Mouse (Mus musculus) kidney, adult 2 months (tissue): ENCODE data around the gene Tmem62. TPM values are rescaled to one million over a fixed set of nuclear protein-coding genes. Genes with fewer than 3 reads are reported as not detected.

Source experiments
- DNase-seq: peaks from one replicate; pipeline ENCODE4 v3.0.0; 2021
- H3K27ac ChIP-seq: fragments of 200-500 bp; 2 replicates; pipeline ENCODE4 v1.5.1; 2012; ENCODE audit warnings: low read depth, low read length, control low read depth, inconsistent platforms; ENCODE audit not compliant: insufficient read depth
- H3K27me3 ChIP-seq: fragments of 200-500 bp; replicated peaks from 2 replicates; pipeline ENCODE4 v1.6.1; 2012; ENCODE audit warnings: mild to moderate bottlenecking, moderate library complexity, low read length, inconsistent platforms; ENCODE audit not compliant: control insufficient read depth, insufficient read depth
- H3K36me3 ChIP-seq: fragments of 200-500 bp; 2 replicates; pipeline ENCODE4 v1.6.1; 2012; ENCODE audit warnings: mild to moderate bottlenecking, moderate library complexity, low read length, inconsistent platforms; ENCODE audit not compliant: control insufficient read depth, insufficient read depth
- H3K4me1 ChIP-seq: fragments of 200-500 bp; 2 replicates; pipeline ENCODE4 v1.6.1; 2011; ENCODE audit warnings: low read length; ENCODE audit not compliant: control insufficient read depth, insufficient read depth
- H3K4me3 ChIP-seq: fragments of 200-500 bp; 2 replicates; pipeline ENCODE4 v1.5.1; 2011; ENCODE audit warnings: mild to moderate bottlenecking, low read depth, low read length, control low read depth; ENCODE audit not compliant: insufficient read depth
- CTCF ChIP-seq: fragments of 200-500 bp; conservative IDR thresholded peaks from 2 replicates; pipeline ENCODE4 v1.5.1; 2011; ENCODE audit warnings: low read depth, mild to moderate bottlenecking, control low read depth, low read length, moderate library complexity, mixed read lengths; ENCODE audit not compliant: insufficient read depth, insufficient read length
- POLR2A ChIP-seq: fragments of 200-500 bp; IDR thresholded peaks from one replicate; pipeline ENCODE4 v1.6.1; 2011; ENCODE audit warnings: low read depth, low read length, control low read depth
- WGBS: fragments of 180-500 bp; shearing (Covaris S2); methylation state at CpG from one replicate; pipeline ENCODE4 v1.1.7; 2018; 5-methylcytosine and 5-hydroxymethylcytosine counted together
- polyA plus RNA-seq: library from polyadenylated mRNA; depleted of rRNA; stranded (reverse); fragments of >200 nt; gene quantifications from 2 replicates; pipeline ENCODE4 v1.2.3, GENCODE M21; 2012; rRNA removed

Tmem62 gene
- polyA plus RNA-seq, 1 experiment, result 9.2 TPM

DNA sequence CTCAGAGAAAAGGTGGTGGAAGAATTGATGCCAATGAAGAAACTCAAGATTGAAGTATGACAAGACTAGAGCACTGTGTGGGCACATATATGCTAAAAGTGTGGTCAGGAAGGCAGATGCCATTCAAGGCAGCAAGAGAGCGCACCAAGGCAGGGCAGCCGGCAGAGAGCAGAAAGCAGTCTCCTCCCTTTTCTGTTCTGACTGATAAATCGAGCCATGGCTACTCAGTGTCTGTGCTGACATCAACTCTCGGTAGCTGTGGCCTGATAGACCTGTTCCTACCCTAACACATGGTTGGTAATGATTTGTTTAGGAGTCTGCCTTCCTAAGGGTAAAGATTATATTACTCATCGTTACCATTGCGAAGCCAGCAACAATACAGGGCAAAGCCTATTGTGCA, 79.1 kb downstream of the Tmem62 start:
- Histone ChIP-seq H3K27me3 (no peaks in the 10 kb centered on the region), H3K4me3 (no peak overlapping the region), H3K4me1 (no peaks in the 10 kb centered on the region), H3K27ac (no peak overlapping the region), H3K36me3 (no peaks in the 10 kb centered on the region)
- DNase-seq, result no peak
- 90% methylated on average over 6 of the region's 6 CpGs for WGBS
- TF ChIP-seq POLR2A (no peak), CTCF (no peak)

Other genes with a start within 250 kb of the Tmem62 start
- gene Cdan1, start 126.9 kb upstream of the Tmem62 start, polyA plus RNA-seq, result 14.8 and 18.4 TPM in 2 replicates
- gene Ttbk2, start 126.4 kb upstream of the Tmem62 start, polyA plus RNA-seq, result 2.6 and 2.9 TPM in 2 replicates
- 22.0 and 23.0 TPM in 2 replicates for gene Ubr1, start 6.3 kb upstream of the Tmem62 start, polyA plus RNA-seq
- 34.5 and 40.7 TPM in 2 replicates for gene Ccndbp1, start 31.4 kb downstream of the Tmem62 start, polyA plus RNA-seq
- 0.38 and 0.92 TPM in 2 replicates for gene Epb42, start 60.1 kb downstream of the Tmem62 start, polyA plus RNA-seq
- gene Tgm5, start 108.8 kb downstream of the Tmem62 start, polyA plus RNA-seq, result 0.06 and 0.08 TPM in 2 replicates
- gene Tgm7, start 132.8 kb downstream of the Tmem62 start, polyA plus RNA-seq, result 0.08 and 0.15 TPM in 2 replicates
- gene Adal, start 163.4 kb downstream of the Tmem62 start, polyA plus RNA-seq, result 5.6 and 8.0 TPM in 2 replicates
- 9.8 and 11.6 TPM in 2 replicates for gene Lcmt2, start 163.6 kb downstream of the Tmem62 start, polyA plus RNA-seq
- gene Tubgcp4, start 193.6 kb downstream of the Tmem62 start, polyA plus RNA-seq, result 25.8 and 29.7 TPM in 2 replicates
- gene Zscan29, start 194.1 kb downstream of the Tmem62 start, polyA plus RNA-seq, result 4.8 and 5.8 TPM in 2 replicates